ENCODE assay signal across 13 mouse cellular contexts in the genomic region with DNA sequence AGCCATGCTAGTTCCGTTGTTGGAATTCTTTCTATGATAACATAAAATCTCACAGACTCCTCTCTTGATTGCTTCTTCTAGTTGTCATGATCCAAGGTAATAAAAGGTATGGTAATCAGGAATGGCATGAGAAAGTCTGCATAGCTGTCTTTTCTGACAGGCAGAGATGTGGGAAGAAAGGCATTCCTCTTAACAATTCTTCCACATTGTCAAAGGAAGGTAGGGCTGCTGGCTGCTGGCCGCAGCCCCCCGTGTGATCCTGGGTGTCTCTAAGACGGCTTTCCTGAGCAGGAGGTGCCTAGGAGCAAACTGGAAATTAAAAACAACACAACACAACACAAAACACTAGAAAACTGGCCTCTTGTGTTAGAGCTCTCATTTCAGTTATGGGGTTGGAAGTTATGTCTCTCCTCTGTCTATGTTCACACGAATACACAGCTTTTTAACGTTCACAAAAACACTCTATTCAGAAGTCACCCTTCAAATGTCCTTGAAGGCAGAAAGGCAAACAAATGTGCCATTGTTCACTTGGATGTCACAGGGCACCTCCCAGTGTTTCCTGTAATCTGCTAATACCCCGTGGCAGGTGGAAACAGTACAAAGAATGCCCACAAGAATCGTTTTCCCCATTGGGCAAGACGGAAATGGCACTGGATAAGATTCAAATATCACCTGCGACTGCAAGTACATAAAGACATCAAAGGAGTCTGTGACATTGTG.
"Had no signal": no experiment of that assay in that cellular context is flagged by ENCODE, and none has a peak within 500 bp of the region (broad histone marks: within the 10 kb centered on the region; RNA-seq: fewer than 3 reads in every experiment).

No protein-coding gene starts in this region.

- H3K4me1 ChIP-seq: kidney, embryonic 15.5 days; limb, embryonic 12.5 days; liver, embryonic 13.5 days had no signal

- H3K4me3 ChIP-seq: kidney, embryonic 15.5 days; limb, embryonic 12.5 days; liver, embryonic 13.5 days; neural tube, embryonic 13.5 days had no signal

- ATAC-seq: intestine, embryonic 16.5 days had no signal

- H3K36me3 ChIP-seq: kidney, embryonic 15.5 days; limb, embryonic 12.5 days; liver, embryonic 13.5 days; neural tube, embryonic 13.5 days had no signal

- H3K9me3 ChIP-seq: kidney, embryonic 15.5 days; limb, embryonic 12.5 days; liver, embryonic 13.5 days; neural tube, embryonic 13.5 days had no signal

- H3K27me3 ChIP-seq: kidney, embryonic 15.5 days; limb, embryonic 12.5 days; liver, embryonic 13.5 days; neural tube, embryonic 13.5 days had no signal

- H3K9ac ChIP-seq: kidney, embryonic 15.5 days; limb, embryonic 12.5 days; liver, embryonic 13.5 days; neural tube, embryonic 13.5 days had no signal

- DNase-seq: kidney, adult 2 months; kidney, postnatal 14 days; liver; liver, embryonic 13.5 days; lung, adult 18-20 months; retina, postnatal 1 day; right cerebral cortex, postnatal 4 days; spleen, adult 18-20 months; thymus, postnatal 36 days had no signal

- H3K4me2 ChIP-seq: kidney, embryonic 15.5 days; limb, embryonic 12.5 days; liver, embryonic 13.5 days; neural tube, embryonic 13.5 days had no signal

- H3K27ac ChIP-seq: kidney, embryonic 15.5 days; limb, embryonic 12.5 days; liver, embryonic 13.5 days; neural tube, embryonic 13.5 days had no signal
